Mouse (Mus musculus): ENCODE results near the gene Ostm1. TPM values are rescaled to one million over a fixed set of nuclear protein-coding genes. Genes with fewer than 3 reads are reported as not detected.
A peak's percentile ranks its signal among the peaks of the same experiment; 100 is the strongest.

Ostm1 gene
- polyA plus RNA-seq (2016; fragmentation: Nextera tagmentation; extraction: Ambion mirVana): 21.7 and 24.1 TPM in 2 replicates

DNA sequence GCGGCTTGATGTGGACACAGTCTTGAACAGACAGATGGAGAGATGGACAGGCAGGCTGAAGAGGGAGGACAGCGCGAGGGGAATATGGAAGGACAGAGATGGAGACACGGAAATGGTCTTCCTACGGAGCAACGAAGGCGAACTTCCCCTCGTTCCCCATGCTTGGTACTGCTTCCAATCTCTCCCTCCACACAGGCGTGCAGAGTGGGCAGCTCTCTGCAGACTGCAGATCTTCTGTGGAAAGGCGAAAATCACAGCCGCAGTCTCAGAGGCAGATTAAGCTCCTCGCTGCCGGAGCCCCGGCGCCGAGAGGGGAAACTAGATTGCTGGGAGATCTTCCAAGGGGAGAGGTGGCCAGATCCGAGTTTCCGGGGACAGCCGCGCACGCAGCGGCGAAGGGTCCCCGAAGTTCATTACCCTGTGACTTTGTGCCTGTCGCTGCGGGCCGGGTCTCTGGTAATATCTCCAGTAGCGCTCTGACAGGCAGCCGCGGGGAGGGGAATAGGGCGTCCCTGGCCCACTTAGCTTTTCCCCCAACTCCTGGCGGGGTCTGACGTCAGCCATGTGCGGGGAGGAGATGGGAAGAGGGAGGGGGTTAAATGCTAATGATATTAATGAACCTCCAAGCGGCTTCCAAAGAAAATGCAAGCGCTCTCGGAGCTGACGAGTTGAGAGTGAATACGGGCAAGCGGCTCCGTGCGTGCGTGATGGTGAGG lies at the start of gene Ostm1, which contains the start of gene Nr2e1:
Gene Ostm1, plus strand, starts transcription at position 666 of the 716 bp plus-strand sequence.
Gene Nr2e1, minus strand, starts transcription at position 476 of the 716 bp plus-strand sequence.
- WGBS: under 1% methylated on average over 43 of the region's 43 CpGs
- Histone ChIP-seq H3K27ac (no peak within 1 kb of the TSS), H3K9ac (no peak within 1 kb of the TSS), H3K9me3 (no peaks in the 10 kb centered on the region), H3K4me2 (replicated peaks) (peak within 1 kb of the TSS; percentile 40), H3K27me3 (replicated peaks) (peaks cover 98% of the 10 kb centered on the region), H3K4me1 (peaks cover 17% of the 10 kb centered on the region), H3K36me3 (no peaks in the 10 kb centered on the region), H3K4me3 (0 out of 2 replicates have a peak within 1 kb of the TSS, but pooled peaks have one; percentile 9)
- no peak for ATAC-seq (ENCODE audit: low FRiP score, low read depth)

DNA sequence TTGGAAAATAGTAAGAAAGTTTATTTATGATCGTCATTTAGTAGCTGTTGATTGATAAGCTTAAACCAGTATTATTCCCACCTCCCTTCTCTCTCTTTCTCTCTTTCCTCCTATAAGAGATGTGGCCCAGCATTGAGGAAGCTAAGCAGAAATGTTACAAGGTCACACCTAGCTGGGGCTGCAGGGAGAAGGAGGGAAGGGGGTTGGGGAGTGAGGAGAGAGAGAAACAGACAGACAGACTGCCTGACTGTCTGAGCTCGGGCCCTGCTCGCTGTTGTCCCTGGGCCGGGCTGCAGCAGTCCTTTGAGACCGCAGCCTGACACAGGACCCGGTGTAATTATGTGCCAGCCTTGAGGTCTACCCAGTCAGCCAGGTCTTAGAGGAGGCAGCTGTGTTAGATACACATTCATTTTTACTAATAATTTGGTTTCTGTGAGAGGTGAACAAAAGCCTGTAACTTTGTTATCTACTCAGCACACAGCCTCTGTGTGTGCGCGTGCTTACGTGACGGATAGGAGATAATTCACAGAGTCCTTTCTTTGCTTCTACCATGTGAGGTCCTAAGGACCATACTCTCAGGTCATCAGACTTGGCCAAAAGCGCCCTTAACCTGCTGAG lies 49.7 kb upstream of the Ostm1 start:
- no peaks in the 10 kb centered on the region for H3K9me3 ChIP-seq
- H3K4me3 ChIP-seq: no peak overlapping the region
- 93% methylated on average over 11 of the region's 11 CpGs for WGBS
- H3K4me1 ChIP-seq: no peaks in the 10 kb centered on the region
- H3K27ac ChIP-seq: no peak overlapping the region
- no peak overlapping the region for H3K4me2 ChIP-seq (replicated peaks)
- no peak overlapping the region for H3K9ac ChIP-seq
- no peaks in the 10 kb centered on the region for H3K27me3 ChIP-seq (replicated peaks)
- no peak for ATAC-seq (ENCODE audit: low FRiP score, low read depth)
- peaks cover 36% of the 10 kb centered on the region for H3K36me3 ChIP-seq

DNA sequence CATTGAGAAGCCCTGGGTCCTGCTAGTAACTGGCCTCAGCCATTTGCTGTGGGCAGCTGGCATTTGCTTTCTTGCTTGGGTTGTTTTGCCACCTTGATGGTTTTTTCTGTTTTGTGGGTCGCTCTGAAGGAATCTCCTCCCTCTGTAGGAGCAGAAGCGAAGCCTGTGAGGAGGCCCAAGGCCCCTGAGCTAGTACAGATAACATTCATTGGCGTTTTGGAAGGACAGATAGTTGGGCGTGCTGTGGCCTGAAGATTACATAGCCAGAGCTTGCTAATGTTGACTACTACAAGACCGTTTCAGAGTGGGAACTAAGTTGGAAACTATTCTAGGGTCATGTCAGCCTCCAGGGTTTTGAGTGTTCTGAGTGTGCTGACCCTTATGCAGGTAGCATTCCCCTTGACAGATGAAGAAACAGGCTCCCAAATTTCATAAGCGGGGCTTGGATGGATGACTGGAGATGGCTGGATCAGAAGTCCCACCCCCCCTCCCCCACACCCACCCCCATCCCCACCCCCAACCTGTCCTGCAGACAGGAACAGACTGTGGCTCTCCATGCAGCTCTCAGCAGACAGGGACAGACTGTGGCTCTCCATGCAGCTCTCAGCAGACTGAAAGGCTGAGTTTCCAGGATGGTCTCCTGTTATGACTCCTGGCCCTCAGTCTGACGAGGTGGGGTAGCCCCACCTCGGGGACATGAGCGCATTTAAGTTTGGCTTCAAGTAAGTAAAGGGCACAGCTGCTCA lies 45.9 kb upstream of the Ostm1 start:
- 91% methylated on average over 9 of the region's 9 CpGs for WGBS
- ATAC-seq (ENCODE audit: low FRiP score, low read depth): no peak

DNA sequence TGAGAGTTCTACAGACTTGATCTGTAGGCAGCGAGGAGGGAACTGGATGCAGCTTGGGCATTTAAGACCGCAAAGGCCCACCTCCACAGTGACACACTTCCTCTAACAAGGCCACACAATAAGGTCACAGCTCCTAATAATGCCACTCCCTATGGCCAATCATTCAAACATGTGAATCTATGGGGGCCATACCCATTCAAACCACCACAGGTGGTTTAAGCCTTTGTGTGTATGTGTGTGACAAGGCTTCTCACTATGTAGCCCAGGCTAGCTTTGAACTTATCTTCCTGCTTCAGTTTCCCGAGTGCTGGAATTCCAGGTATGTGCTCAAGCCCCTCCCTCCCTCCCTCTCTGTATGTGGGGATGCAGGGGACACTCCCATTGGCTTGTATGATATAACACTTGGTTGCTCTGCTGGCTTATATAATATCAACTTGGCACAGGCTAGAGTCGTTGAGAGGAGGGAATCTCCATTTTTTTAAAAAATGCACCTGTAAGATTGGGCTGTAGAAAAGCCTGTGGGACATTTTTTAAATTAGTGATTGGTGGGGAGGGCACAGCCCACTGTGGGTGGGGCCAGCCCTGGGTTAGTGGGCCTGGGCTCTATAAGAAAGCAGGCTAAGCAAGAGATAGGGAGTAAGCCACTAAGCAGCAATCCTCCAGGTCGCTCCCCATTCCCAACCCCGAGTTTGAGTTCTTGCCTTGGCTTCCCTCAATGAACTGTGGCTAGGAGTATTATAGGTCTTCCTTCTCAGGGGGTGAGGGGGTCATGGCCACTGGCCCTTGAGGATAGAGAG lies 37.7 kb upstream of the Ostm1 start:
- WGBS: 77% methylated on average over 6 of the region's 6 CpGs
- no peak overlapping the region for H3K4me2 ChIP-seq (replicated peaks)
- no peak overlapping the region for H3K27ac ChIP-seq
- H3K9me3 ChIP-seq: no peaks in the 10 kb centered on the region
- H3K9ac ChIP-seq: no peak overlapping the region
- no peaks in the 10 kb centered on the region for H3K27me3 ChIP-seq (replicated peaks)
- no peak for ATAC-seq (ENCODE audit: low FRiP score, low read depth)
- no peak overlapping the region for H3K4me3 ChIP-seq
- no peaks in the 10 kb centered on the region for H3K4me1 ChIP-seq
- H3K36me3 ChIP-seq: no peaks in the 10 kb centered on the region

More for the DNA sequence above, 45.9 kb upstream of the Ostm1 start:
- Histone ChIP-seq H3K4me2 (replicated peaks) (no peak overlapping the region), H3K27me3 (replicated peaks) (no peaks in the 10 kb centered on the region), H3K9me3 (no peaks in the 10 kb centered on the region), H3K9ac (no peak overlapping the region), H3K27ac (no peak overlapping the region), H3K4me1 (no peaks in the 10 kb centered on the region), H3K36me3 (peaks cover 23% of the 10 kb centered on the region; the same call in 1 of the 2 replicates), H3K4me3 (no peak overlapping the region)

DNA sequence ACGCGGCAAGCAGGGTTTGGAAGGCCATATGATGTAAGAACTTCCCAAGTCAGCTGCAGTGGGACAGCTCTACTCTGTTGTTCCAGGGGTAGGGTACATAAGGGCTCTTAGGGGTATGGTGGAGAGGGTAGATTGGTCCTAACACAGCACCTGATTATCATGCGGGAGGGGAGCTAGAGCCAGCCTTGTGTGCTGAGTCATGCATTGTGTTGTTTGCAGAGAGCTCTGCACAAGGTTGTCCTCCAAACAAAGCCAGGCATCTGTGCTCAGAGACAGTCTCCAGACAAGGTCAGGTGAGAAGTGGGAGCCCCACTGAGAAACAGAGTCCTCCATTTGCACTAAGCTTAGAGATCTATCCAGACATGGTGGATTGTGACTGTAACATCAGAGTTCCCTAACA lies 37.1 kb upstream of the Ostm1 start:
- WGBS: 94% methylated on average over 3 of the region's 3 CpGs
- no peak for ATAC-seq (ENCODE audit: low FRiP score, low read depth)
- H3K27ac ChIP-seq: no peak overlapping the region

DNA sequence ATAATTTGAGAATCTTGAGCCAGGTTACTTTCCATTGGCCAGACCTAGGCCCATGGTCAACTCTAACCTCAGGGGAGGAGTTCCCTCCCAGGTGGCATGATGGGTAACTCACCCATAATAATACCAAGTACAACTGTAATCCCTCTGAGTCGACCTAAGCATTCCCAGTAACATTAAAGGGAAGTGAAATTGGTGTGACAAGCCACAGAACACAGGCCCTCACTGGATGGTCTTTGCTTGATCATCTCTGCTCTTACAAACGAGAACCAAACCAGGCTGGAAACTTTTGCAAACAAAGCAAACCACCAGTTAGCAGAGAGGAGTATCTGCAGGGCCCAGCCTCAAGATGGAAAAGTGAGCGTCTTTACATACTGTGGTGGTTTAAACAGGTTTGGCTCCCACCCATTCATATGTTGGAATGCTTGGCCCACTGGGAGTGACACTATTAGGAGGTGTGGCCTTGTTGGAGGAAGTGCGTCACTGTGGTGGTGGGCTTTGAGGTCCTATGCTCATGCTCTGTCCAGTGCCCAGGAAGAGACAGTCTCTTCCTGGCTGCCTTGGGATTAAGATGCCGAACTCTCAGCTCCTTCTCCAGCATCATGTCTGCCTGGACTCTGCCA lies 23.9 kb upstream of the Ostm1 start:
- no peaks in the 10 kb centered on the region for H3K4me1 ChIP-seq
- H3K4me3 ChIP-seq: no peak overlapping the region
- no peak overlapping the region for H3K4me2 ChIP-seq (replicated peaks)
- 78% methylated on average over 5 of the region's 5 CpGs for WGBS
- no peak overlapping the region for H3K9ac ChIP-seq
- no peak for ATAC-seq (ENCODE audit: low FRiP score, low read depth)
- H3K27me3 ChIP-seq (replicated peaks): peaks cover 25% of the 10 kb centered on the region
- H3K27ac ChIP-seq: no peak overlapping the region
- H3K9me3 ChIP-seq: no peaks in the 10 kb centered on the region
- no peaks in the 10 kb centered on the region for H3K36me3 ChIP-seq

More for the DNA sequence above, 37.1 kb upstream of the Ostm1 start:
- Histone ChIP-seq H3K9ac (no peak overlapping the region), H3K4me2 (replicated peaks) (no peak overlapping the region), H3K27me3 (replicated peaks) (no peaks in the 10 kb centered on the region), H3K4me3 (no peak overlapping the region), H3K4me1 (no peaks in the 10 kb centered on the region), H3K9me3 (no peaks in the 10 kb centered on the region), H3K36me3 (no peaks in the 10 kb centered on the region)

DNA sequence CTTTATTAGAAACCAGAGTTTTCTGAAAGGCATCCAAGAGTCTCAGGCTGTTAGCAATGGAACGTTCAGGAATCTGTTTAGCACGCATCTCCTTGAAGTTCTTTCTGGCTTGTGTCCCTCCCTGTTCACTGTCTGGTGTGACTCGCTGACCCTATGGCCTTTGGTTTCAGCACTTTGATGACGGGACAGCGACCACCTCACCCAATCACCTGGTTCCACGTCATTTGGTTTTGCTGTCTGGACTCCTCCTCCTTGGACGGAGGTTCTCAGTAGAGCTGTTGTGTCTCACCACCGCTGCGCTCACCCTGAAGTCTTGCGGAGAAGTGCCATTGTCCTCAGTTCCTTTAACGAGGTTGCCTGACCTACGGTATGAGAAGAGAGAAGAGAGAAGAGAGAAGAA lies 21.4 kb upstream of the Ostm1 start:
- Histone ChIP-seq H3K27me3 (replicated peaks) (peaks cover 49% of the 10 kb centered on the region), H3K9ac (no peak overlapping the region), H3K4me1 (no peaks in the 10 kb centered on the region), H3K9me3 (no peaks in the 10 kb centered on the region), H3K4me3 (no peak overlapping the region), H3K36me3 (no peaks in the 10 kb centered on the region), H3K27ac (no peak overlapping the region), H3K4me2 (replicated peaks) (peak overlapping the region; percentile 18; the same call in 1 of the 2 replicates)
- whole genome bisulfite sequencing: 2% methylated on average over 12 of the region's 12 CpGs
- no peak for ATAC-seq (ENCODE audit: low FRiP score, low read depth)

DNA sequence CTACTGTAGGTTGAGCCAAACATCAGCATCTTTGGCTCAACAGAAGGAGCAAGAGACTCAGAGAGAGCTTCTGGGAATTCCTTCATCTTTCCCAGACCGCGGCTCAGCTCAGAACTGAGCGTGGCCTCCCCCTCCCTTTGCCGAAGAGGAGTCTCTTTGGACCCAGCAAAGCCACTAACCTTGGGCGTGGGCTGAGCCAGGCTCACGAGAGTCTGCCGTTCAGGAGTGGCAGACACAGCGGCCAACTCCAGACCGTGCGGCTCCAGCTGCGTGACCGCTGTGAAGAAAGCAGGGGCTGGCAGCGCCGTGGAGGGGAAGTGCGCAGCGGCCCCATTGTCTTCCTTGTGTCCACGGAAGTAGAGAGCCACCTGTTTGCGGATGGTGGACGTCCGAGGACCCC lies 11.1 kb upstream of the Ostm1 start:
- under 1% methylated on average over 20 of the region's 20 CpGs for WGBS
- H3K27me3 ChIP-seq (replicated peaks): peaks cover 95% of the 10 kb centered on the region
- H3K27ac ChIP-seq: no peak overlapping the region
- no peak overlapping the region for H3K9ac ChIP-seq
- ATAC-seq (ENCODE audit: low FRiP score, low read depth): no peak
- H3K4me3 ChIP-seq: no peak overlapping the region
- H3K4me1 ChIP-seq: peaks cover 5% of the 10 kb centered on the region
- no peaks in the 10 kb centered on the region for H3K9me3 ChIP-seq
- no peaks in the 10 kb centered on the region for H3K36me3 ChIP-seq
- peak overlapping the region; percentile 28; the same call in 1 of the 2 replicates for H3K4me2 ChIP-seq (replicated peaks)

DNA sequence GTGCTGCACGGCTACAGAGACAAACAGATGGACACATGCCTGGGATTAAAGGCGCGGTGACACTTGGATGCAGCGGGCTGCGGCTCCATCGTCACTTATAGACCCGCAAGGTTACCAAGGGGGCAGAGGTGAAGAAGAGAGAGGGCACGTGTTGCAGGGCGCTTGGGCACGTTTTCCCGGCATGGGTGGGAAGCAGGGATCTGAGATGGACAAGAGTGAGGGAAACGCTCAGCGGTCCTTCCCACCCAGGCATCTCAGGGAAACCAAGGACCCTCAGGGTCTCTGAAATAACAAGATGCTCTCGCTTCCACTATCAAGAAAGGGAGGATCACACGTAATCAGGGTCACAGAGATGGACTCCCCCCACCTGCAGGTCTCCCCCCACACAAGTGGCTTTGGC lies 10.7 kb upstream of the Ostm1 start:
- Histone ChIP-seq H3K4me1 (peaks cover 5% of the 10 kb centered on the region), H3K4me3 (no peak overlapping the region), H3K27me3 (replicated peaks) (peaks cover 96% of the 10 kb centered on the region), H3K4me2 (replicated peaks) (peak overlapping the region; percentile 28; the same call in 1 of the 2 replicates), H3K9me3 (no peaks in the 10 kb centered on the region), H3K27ac (no peak overlapping the region), H3K36me3 (no peaks in the 10 kb centered on the region), H3K9ac (no peak overlapping the region)
- under 1% methylated on average over 15 of the region's 15 CpGs for WGBS
- no peak for ATAC-seq (ENCODE audit: low FRiP score, low read depth)

DNA sequence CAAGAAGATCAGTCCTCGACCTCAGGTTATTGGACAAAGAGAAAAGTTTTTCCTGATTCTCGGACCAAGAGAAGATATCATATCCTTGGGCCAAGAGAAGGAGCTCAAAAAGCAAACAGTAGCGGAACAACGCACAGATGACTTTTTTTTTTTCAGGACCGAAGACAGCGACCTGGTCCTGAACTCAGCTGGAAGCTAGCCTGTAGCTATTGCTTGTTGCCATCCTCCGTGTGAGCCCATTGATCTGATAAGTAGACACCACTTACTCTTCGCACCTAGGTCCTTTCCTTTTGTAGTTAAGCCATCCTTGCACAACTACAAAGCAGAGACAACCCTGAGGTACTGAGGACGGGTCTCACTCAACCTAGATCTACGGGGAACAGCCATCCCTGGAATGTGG lies 9.0 kb upstream of the Ostm1 start:
- WGBS: 3% methylated on average over 10 of the region's 10 CpGs
- H3K36me3 ChIP-seq: no peaks in the 10 kb centered on the region
- no peaks in the 10 kb centered on the region for H3K9me3 ChIP-seq
- no peak overlapping the region for H3K27ac ChIP-seq
- H3K4me2 ChIP-seq (replicated peaks): no peak overlapping the region
- ATAC-seq (ENCODE audit: low FRiP score, low read depth): no peak
- no peak overlapping the region for H3K9ac ChIP-seq
- no peak overlapping the region for H3K4me3 ChIP-seq
- H3K27me3 ChIP-seq (replicated peaks): peaks cover 98% of the 10 kb centered on the region
- peaks cover 10% of the 10 kb centered on the region for H3K4me1 ChIP-seq

DNA sequence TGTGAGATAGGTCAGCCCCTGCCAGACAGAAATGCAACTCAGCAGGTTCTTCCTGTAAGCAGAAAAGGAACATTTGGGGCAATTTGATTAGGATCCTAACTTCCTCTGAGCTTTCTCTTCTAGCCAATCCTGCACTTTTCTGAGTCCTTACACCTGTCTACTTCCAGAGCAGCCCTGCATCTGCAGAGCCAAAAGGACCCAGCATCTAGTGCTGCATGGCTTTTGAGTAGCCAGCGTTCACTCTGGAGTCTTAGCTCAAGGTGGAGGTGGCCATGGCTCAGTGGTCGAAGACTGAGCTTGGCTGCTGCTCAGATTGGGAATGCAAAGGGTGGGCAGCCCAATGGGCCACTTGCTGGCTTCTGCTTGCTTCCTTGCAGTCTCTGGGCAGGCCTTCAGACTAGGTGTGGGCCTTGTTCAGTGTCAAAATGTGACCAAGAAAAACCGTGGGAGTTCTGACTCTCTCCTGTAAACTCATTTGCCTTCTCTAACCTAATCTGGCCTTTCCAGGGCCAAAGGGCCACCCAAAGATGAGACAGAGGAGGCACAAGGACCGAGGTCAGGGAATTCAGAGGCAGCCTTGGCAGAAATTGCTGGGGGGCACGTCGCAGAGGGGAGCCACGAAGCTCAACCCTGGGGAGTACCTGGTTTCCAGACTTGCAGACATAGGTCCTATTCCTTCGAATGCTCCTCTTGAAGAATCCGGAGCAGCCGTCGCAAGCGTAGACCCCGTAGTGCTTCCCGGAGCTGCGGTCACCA lies 5.9 kb upstream of the Ostm1 start:
- Histone ChIP-seq H3K27me3 (replicated peaks) (peaks cover 99% of the 10 kb centered on the region), H3K4me2 (replicated peaks) (no peak overlapping the region), H3K9ac (no peak overlapping the region), H3K4me1 (peaks cover 12% of the 10 kb centered on the region), H3K4me3 (no peak overlapping the region), H3K9me3 (no peaks in the 10 kb centered on the region), H3K27ac (no peak overlapping the region), H3K36me3 (no peaks in the 10 kb centered on the region)
- WGBS: 1% methylated on average over 15 of the region's 15 CpGs
- ATAC-seq (ENCODE audit: low FRiP score, low read depth): no peak

Measured in neural tube, embryonic 12.5 days (tissue).